Mouse (Mus musculus): ENCODE data around the gene Grik2.
"Not testable (repeated sequence)": the region's sequence is repeated elsewhere in the genome, so short reads cannot be mapped to it uniquely, and the experiment has no call there.

Grik2 gene

DNA sequence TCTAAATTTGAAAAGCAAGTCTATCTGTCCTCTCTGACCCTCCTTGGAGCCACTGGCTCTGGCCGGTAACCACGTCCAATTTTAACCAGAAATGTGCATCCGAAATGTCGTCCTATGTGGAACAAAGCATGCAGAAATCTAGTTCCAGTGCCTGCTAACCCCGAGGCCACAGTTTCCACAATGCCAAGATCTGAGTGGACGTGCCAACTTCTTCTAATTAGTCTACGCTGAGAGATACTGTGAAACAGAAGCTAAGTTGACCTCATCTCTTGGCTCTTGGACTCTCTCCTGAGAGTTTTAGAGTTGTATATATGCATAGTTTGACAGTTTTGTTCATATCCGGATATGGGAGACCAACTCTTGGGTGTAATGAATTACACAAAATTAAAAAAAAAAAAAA is 84.1 kb downstream of the Grik2 start:
- in situ Hi-C loops (cut with MboI; ENCODE audit: unreplicated experiment in 2 of 2), result no loop called here

GRCm38 (mm10) chr10:49652320-49652719 is 136.2 kb downstream of the Grik2 start:
- in situ Hi-C loops (cut with MboI; ENCODE audit: unreplicated experiment in 2 of 2), result no loop called here

DNA sequence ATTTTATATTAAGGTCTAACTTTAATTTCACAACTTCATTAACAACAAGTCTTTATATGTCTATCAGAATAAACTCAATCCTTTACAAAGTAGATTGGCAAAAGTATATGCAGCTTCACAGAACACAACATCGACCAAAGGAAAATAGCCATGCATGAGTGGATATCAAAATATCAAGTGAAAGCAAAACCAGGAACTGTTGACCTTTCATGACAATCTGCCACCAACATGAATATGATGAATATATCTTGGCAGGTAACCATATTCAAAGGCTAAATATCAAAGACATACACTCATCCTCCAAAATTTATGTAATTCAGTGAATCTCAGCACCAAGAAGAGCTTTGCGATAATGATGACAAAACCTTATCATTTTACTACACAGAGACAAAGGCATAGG is 141.4 kb downstream of the Grik2 start:
- in situ Hi-C loops (cut with MboI; ENCODE audit: unreplicated experiment in 2 of 2), result no loop called here

DNA sequence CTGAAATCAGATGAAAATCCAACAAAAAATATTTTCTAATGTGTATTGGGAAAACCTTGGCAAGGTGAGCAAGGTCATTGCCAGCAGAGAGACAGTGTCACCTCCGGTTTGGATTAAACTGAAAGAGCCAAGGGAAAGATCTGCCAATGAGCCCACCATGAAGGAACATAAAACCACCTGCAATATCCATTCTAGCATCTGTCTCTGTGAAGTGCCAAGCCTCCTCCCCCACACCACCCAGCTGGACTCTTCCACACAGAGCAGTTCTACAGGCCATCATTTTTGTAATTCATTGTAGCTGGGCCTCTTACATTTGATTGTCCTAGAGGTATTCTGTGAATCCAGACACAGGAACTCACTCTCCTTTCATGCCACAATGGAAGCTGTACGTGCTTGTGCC is 148.7 kb downstream of the Grik2 start:
- in situ Hi-C loops (cut with MboI; ENCODE audit: unreplicated experiment in 2 of 2), result no loop called here

GRCm38 (mm10) chr10:49623951-49624350 is 164.6 kb downstream of the Grik2 start:
- in situ Hi-C loops (cut with MboI; ENCODE audit: unreplicated experiment in 2 of 2), result no loop called here

GRCm38 (mm10) chr10:49597652-49598051 is 190.9 kb downstream of the Grik2 start:
- in situ Hi-C loops (cut with MboI; ENCODE audit: unreplicated experiment in 2 of 2), result no loop called here

GRCm38 (mm10) chr10:49573514-49573913 is 215.1 kb downstream of the Grik2 start:
- in situ Hi-C loops (cut with MboI; ENCODE audit: unreplicated experiment in 2 of 2), result no loop called here

GRCm38 (mm10) chr10:49559872-49560407 is 228.6 kb downstream of the Grik2 start:
- in situ Hi-C loops (cut with MboI; ENCODE audit: unreplicated experiment in 2 of 2), result no loop called here

GRCm38 (mm10) chr10:49542249-49542648 is 246.3 kb downstream of the Grik2 start:
- in situ Hi-C loops (cut with MboI; ENCODE audit: unreplicated experiment in 2 of 2), result no loop called here

- in situ Hi-C loops (cut with MboI; ENCODE audit: unreplicated experiment in 2 of 2), result no loop called here
Observed at GRCm38 (mm10) chr10:49519752-49520151, 268.8 kb downstream of the Grik2 start.

GRCm38 (mm10) chr10:49500628-49501027 is 287.9 kb downstream of the Grik2 start:
- in situ Hi-C loops (cut with MboI; ENCODE audit: unreplicated experiment in 2 of 2), result no loop called here

DNA sequence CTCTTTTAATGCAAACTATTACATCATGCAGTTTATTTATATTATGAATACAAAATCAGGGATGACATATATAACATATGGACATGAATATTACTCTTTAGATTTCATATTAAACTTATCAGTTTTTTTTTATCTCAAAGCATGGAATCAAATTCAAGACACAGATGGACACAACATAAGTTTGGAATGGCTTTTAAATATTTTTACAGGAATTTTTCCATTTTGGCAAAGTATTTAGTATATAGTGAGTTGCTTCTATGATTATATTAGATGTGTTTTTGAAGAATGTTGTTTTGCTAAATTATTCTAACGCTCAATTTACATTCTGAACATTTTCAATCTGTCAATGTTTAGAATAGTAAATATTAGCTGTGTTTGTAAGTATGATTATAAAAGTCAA is 291.3 kb downstream of the Grik2 start:
- in situ Hi-C loops (cut with MboI; ENCODE audit: unreplicated experiment in 2 of 2), result no loop called here

- in situ Hi-C loops (cut with MboI; ENCODE audit: unreplicated experiment in 2 of 2), result no loop called here
Observed at GRCm38 (mm10) chr10:49481439-49481838, 307.1 kb downstream of the Grik2 start.

DNA sequence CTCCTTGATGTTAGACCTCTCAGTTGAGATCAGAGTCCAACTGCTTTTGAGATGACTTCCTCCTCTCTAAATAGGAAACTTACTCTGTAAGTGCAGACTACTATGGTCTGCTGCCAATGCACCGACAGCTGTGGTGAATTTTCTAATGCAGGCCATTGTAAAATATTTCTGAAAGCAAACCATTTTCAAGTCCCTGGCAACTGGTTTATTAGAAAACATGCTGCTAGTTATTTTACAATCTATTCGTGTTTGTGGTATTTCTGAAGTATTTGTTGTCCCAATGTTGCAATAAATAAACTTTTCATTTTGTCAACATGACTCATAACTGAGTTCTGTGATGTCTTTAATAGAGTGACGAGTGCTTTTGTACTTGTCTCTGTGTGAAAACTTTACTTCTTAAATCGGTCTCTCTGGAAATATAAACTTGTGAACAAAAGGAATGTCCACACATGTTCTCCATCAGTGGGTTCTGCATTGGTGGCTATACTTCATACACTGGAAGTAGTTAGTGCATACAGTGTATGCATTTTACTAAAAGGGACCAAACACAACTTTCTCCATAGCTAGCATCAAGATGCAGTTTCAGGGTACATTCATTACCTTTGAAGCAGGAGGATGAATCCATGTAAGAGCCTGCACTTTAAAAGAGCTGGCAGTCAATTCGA is 308.3 kb downstream of the Grik2 start:
- in situ Hi-C loops (cut with MboI; ENCODE audit: unreplicated experiment in 2 of 2), result no loop called here

- in situ Hi-C loops (cut with MboI; ENCODE audit: unreplicated experiment in 2 of 2), result no loop called here
Observed at GRCm38 (mm10) chr10:49473613-49474012, 315.0 kb downstream of the Grik2 start.

GRCm38 (mm10) chr10:49456791-49457190 is 331.8 kb downstream of the Grik2 start:
- in situ Hi-C loops (cut with MboI; ENCODE audit: unreplicated experiment in 2 of 2), result no loop called here

GRCm38 (mm10) chr10:49453535-49453934 is 335.0 kb downstream of the Grik2 start:
- in situ Hi-C loops (cut with MboI; ENCODE audit: unreplicated experiment in 2 of 2), result no loop called here

GRCm38 (mm10) chr10:49441369-49441768 is 347.2 kb downstream of the Grik2 start:
- in situ Hi-C loops (cut with MboI; ENCODE audit: unreplicated experiment in 2 of 2), result no loop called here

GRCm38 (mm10) chr10:49437057-49437456 is 351.5 kb downstream of the Grik2 start:
- in situ Hi-C loops (cut with MboI; ENCODE audit: unreplicated experiment in 2 of 2), result no loop called here

DNA sequence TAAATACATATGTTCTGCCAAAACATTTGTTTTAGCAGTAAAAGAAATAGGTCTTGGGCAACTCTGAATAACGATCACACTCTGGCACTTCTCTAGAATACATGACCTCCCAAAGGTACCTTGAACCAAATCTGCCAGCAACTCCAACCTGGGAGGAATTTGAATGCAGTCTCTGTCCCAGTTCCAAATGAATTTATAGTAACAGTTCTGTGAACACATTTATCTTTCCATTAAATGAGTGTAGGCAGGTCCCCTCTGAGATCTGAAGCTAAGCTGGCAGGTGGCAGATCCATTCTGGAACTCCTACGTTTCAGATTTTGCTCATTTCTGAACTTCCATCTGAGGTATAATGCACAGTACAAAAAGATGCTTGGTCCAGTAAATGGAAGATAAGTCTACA is 352.3 kb downstream of the Grik2 start:
- in situ Hi-C loops (cut with MboI; ENCODE audit: unreplicated experiment in 2 of 2), result no loop called here

DNA sequence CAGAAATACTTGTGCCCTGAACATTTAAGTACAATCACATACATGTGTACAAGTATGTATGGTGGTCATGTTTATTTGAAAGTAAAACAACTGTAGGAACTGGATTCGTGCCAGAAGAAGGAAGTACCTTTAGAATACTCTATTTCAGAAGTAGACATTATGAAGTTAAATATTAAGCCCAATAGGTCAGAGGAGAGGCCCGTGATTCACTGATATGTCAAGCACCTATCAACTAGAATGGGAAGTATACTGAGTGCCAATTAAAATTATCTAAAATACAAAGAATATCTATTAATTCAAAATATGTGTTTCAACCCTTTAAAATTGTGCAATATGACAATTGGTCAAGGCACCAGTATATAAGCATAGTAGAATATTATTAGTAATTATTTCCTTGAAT is 355.7 kb downstream of the Grik2 start:
- in situ Hi-C loops (cut with MboI; ENCODE audit: unreplicated experiment in 2 of 2), result no loop called here

DNA sequence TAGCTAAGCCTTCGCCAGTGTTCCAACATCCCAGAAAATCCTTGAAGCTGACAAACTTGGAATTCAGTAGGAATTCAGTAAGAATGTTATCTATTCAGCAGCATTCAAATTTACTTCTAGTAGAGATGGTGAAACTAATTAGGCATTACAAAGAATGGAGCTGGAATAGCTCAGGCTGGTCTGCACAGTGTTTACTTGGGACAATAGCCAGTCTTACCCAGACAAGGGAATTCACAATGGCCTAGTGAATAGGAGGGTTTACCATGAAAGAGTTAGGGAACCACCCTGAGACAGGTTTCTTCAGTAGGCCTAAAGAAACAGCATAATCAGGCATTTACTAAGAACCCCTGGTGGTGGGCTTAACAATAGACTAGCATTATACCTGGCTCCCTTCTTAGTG is 371.4 kb downstream of the Grik2 start:
- in situ Hi-C loops (cut with MboI; ENCODE audit: unreplicated experiment in 2 of 2), result not testable (repeated sequence)

- in situ Hi-C loops (cut with MboI; ENCODE audit: unreplicated experiment in 2 of 2), result no loop called here
Observed at GRCm38 (mm10) chr10:49382996-49383395, 405.6 kb downstream of the Grik2 start.

Data from v-Abl transformed pro-B cells (cell line).